Mouse (Mus musculus) adrenal gland, adult (tissue): Measurements from ENCODE around the gene Tex33.

ENCODE experiments used
- DNase-seq, 2 experiments: peaks; one replicate each; pipeline ENCODE4 v3.0.0; 2022 to 2023; ENCODE audit warnings: low spot score in 1 of 2; ENCODE audit not compliant: inconsistent age in 2 of 2

Tex33 gene

GRCm38 (mm10) chr15:78395478-78395962 lies at the start of gene Tex33:
Gene Tex33, minus strand, starts transcription at chr15:78395912.
- no peak for DNase-seq

- DNase-seq: no peak
These were observed 48.1 kb upstream of the Tex33 start for GRCm38 (mm10) chr15:78443857-78444256.

GRCm38 (mm10) chr15:78442231-78442630 lies 46.5 kb upstream of the Tex33 start:
- no peak for DNase-seq

GRCm38 (mm10) chr15:78438973-78439372 lies 43.3 kb upstream of the Tex33 start:
- no peak for DNase-seq

- DNase-seq: peak in 1 of 2 experiments; percentile 65
These were observed 42.8 kb upstream of the Tex33 start for GRCm38 (mm10) chr15:78438505-78438904.

GRCm38 (mm10) chr15:78438018-78438394 lies 42.3 kb upstream of the Tex33 start:
- DNase-seq: peak in 1 of 2 experiments; percentile 81

- DNase-seq: peak; percentile 81 to 97
These were observed 41.7 kb upstream of the Tex33 start for GRCm38 (mm10) chr15:78437237-78438017.

DNA sequence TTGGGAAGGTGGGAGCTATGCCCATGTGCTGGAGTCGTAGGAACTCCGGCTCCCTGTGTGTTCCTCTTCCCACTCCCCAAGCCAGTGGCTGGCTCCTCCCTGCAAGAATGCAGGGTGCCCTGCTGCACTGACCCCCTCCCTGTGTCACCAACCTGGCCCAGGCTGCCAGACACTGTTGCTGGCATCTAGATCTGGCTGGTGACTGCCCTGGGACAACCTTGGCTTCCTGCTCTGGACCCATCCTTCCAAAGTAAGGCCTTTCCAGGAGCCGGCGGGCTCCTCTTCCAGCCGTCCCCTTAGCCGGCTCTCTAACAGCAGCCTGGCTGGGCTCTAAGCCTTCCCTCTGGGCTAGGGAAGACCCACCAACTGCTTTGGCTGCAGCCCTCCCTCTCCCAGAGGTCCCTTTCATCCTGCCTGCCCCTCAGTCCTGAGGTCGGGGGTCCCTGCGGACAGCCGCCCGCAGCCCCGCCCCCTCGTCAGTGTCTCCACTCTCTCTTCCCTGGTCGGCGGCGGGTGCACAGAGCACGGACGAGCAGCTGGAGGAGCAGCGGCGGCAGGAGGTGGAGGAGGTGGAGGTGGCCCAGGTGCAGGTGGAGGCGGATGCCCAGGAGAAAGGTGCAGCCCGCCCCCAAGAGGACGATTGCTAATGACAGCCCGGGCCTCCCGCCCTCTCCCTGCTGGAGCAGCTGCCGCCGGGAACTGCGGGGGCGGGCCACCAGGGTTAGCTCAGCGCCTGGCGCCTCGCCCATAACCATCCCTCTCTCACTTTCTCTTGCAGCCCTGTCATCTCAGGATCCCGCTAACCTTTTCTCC lies 40.9 kb upstream of the Tex33 start:
- peak; percentile 95 to 97 for DNase-seq

- peak in 1 of 2 experiments; percentile 78 for DNase-seq
These were observed 40.0 kb upstream of the Tex33 start for GRCm38 (mm10) chr15:78435681-78436080.

GRCm38 (mm10) chr15:78434896-78435520 lies 39.3 kb upstream of the Tex33 start:
- DNase-seq: peak in 1 of 2 experiments; percentile 80

- DNase-seq: no peak
These were observed 35.9 kb upstream of the Tex33 start for GRCm38 (mm10) chr15:78431541-78432121.

GRCm38 (mm10) chr15:78430874-78431273 lies 35.2 kb upstream of the Tex33 start:
- DNase-seq: no peak

- peak in 1 of 2 experiments; percentile 66 for DNase-seq
These were observed 34.3 kb upstream of the Tex33 start for GRCm38 (mm10) chr15:78429871-78430622.

DNA sequence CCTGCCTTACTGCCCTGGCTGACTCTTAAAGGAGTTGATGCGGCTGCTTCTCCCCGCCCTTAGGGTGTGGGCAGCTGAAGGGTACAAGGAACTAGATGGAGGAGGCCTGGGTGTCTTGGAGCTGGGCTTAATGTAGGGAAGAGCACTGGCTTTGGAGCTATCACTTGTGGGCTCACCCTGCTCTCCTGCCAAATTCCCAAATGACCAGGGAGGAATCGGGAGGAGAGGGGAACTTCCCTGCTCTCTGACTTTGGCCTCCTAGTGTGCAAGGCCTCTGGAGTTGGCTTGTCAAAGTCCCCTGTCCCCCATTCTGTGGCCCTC lies 33.4 kb upstream of the Tex33 start:
- DNase-seq: no peak

GRCm38 (mm10) chr15:78428391-78429138 lies 32.9 kb upstream of the Tex33 start, which contains the start of gene Kctd17:
Gene Kctd17, plus strand, starts transcription at chr15:78428564.
- DNase-seq: peak; percentile 87 to 94

DNA sequence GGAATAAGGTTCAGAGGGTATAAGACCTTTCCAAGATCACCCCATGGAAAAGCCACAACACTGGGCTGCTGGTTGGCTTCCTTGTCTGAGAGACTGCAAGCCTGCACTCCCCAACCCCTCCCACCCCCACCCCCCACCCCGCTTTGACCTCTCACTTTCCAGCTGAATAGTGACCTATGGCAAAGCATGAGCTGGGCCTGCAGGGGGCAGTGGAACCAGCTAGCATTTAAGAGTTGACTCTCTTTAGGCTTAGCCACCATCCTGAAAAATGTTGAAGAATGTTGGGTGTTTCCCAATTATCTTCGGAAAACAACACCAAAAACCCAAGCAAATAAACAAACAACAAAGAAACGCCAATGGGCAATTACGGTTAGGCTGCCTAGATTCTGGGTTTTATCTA lies 29.5 kb upstream of the Tex33 start:
- DNase-seq: no peak

DNA sequence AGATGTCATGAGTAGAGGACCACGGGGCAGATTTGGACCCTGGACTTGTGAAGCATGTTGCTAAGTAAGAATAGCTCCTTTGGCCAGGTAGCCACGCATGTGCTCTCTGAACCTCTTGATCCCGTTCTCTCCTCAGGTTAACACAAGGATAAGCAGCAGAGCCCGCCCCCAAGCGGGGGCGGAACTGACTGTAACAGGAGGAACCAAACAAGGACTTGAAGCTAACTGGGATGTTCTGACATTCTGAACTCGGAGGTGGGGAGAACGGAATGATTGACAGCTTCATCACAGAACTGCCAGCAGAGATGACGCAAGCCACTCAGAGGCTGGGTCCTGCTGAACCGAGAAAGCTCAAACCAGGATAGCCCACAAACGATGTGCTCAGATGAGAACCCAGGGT lies 28.8 kb upstream of the Tex33 start:
- DNase-seq: no peak

DNA sequence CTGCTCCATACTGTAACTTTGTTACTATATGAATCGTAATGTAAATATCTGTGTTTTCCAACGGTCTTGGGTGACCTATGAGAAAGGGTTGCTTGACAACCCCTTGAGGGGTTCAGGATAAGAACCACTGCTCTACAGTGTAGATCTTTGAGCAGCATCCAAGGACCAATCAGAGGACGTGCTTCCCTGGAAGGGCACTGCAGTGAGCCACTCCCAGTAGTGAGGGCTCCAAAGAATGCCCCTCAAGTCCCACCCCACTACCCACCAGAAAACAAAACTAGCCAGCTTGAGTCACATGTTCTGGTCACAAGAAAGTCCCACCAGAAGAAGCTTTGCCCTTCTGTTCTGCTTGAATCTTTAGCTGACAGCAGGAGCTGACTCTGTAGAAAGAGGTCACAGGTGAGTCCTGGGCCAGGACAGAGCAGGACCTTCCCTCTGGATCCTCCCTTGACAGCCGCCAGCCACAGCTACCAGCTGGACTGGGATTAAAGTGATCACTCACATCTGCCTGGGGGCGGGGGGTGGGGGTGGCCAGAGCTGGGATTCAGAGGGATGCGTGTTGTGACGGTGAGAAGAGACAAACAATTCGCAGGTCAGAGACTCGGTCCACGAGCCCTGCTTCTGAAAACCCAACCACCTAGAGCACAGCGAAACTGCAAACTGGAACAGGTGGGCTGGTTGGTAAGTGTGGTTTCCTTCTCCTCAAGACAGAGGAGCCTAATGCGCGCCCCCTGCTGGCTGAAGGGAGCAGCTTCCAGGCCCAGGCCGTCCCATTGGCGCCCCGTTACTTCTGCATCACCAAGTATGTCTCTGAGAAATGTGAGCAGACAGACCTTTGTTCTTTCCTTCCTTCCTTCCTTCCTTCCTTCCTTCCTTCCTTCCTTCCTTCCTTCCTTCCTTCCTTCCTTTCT lies 26.6 kb upstream of the Tex33 start:
- peak; percentile 82 to 94 for DNase-seq

DNA sequence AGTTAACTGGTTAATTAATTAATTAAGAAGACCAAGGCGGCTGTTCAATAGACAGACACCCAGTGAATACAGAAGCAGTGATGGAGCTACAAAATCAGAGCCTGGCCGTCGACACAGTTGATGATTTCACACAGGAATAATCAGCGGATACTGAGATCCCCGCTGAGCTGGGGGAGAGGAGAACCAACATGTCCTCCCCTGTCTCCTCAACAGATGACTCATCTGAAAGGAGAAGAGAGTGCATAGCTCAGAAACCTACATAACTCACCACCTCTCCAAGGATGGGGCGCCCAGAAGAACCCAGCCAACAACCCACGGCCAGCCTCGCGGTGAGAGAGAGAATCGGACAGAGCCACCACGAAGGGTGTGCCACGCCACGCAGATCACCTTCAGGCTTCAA lies 24.7 kb upstream of the Tex33 start:
- no peak for DNase-seq
